Mouse (Mus musculus) midbrain, embryonic 14.5 days (tissue): ENCODE measurements at regions not wholly inside any gene's neighbourhood (a gene's known extent, or its start where the extent isn't known, plus 50 kb on each side); places are given as distances from the start of the nearest gene placed in this dataset.

ENCODE experiments used
- ATAC-seq: fragments of 200-750 bp; cut with Nextera tagmentation; 2 replicates; pipeline ENCODE4 v1.8.0; 2017; ENCODE audit warnings: moderate number of reproducible peaks, moderate library complexity; ENCODE audit not compliant: low FRiP score, low TSS enrichment
- DNase-seq: peaks from one replicate; pipeline ENCODE4 v3.0.0-alpha.2; 2015
- H3K27ac ChIP-seq: fragments of 300-500 bp; sonication (generic); replicated peaks from 2 replicates; pipeline ENCODE4 v1.5.1; 2014; ENCODE audit warnings: mild to moderate bottlenecking, low read depth, low read length, moderate library complexity
- H3K27me3 ChIP-seq: fragments of 300-500 bp; sonication (generic); 2 replicates; pipeline ENCODE4 v1.6.1; 2014; ENCODE audit warnings: low read length, control low read depth, mixed read lengths; ENCODE audit not compliant: control insufficient read depth, insufficient read depth
- H3K36me3 ChIP-seq: fragments of 300-500 bp; sonication (generic); 2 replicates; pipeline ENCODE4 v1.6.1; 2014; ENCODE audit warnings: low read length, control low read depth; ENCODE audit not compliant: control insufficient read depth, insufficient read depth
- H3K4me1 ChIP-seq: fragments of 300-500 bp; sonication (generic); 2 replicates; pipeline ENCODE4 v1.6.1; 2014; ENCODE audit warnings: mild to moderate bottlenecking, antibody characterized with exemption, low read length, control low read depth; ENCODE audit not compliant: control insufficient read depth, insufficient read depth
- H3K4me2 ChIP-seq: fragments of 300-500 bp; sonication (generic); 2 replicates; pipeline ENCODE4 v1.6.1; 2014; ENCODE audit warnings: mild to moderate bottlenecking, low read length, moderate library complexity
- H3K4me3 ChIP-seq: fragments of 300-500 bp; sonication (generic); replicated peaks from 2 replicates; pipeline ENCODE4 v1.5.1; 2014; ENCODE audit warnings: low read depth, low read length
- H3K9ac ChIP-seq: fragments of 300-500 bp; sonication (generic); replicated peaks from 2 replicates; pipeline ENCODE4 v1.6.1; 2014; ENCODE audit warnings: mild to moderate bottlenecking, low read length, moderate library complexity
- H3K9me3 ChIP-seq: fragments of 300-500 bp; sonication (generic); 2 replicates; pipeline ENCODE4 v1.6.1; 2016; ENCODE audit warnings: low read length, control low read depth, mixed read lengths; ENCODE audit not compliant: control insufficient read depth
- WGBS: fragments of 180-500 bp; shearing (Covaris S2); extraction: QIAGEN DNeasy Blood & Tissue Kit; methylation state at CpG from one replicate; pipeline ENCODE4 v1.1.7; 2014; 5-methylcytosine and 5-hydroxymethylcytosine counted together

DNA sequence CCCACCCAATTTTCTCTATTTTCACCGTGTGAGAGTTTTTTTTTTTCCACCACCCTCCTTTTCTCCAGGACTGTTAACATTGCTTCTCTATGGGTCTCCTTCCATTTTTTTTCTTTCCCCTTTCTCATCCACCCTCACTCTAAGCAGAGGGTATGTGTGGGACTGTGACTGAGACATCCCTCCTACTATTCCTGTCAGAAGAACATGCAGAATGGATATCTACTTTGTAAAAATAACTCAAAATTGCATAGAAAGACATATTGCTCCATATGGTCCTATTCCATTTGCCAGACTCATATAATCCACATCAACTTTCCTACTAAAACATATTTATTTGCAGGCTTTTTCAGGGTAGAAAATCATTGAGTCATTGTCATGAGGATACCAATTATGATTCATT, 135.3 kb upstream of the Pabpc4l start:
- DNase-seq (no peak), ATAC-seq (no peak)
- Histone ChIP-seq H3K9ac (no peak overlapping the region), H3K4me3 (no peak overlapping the region), H3K9me3 (no peaks in the 10 kb centered on the region), H3K27ac (no peak overlapping the region), H3K4me1 (no peaks in the 10 kb centered on the region), H3K4me2 (no peak overlapping the region), H3K27me3 (no peaks in the 10 kb centered on the region), H3K36me3 (no peaks in the 10 kb centered on the region)
- 88% methylated on average over 1 of the region's 1 CpGs for WGBS

DNA sequence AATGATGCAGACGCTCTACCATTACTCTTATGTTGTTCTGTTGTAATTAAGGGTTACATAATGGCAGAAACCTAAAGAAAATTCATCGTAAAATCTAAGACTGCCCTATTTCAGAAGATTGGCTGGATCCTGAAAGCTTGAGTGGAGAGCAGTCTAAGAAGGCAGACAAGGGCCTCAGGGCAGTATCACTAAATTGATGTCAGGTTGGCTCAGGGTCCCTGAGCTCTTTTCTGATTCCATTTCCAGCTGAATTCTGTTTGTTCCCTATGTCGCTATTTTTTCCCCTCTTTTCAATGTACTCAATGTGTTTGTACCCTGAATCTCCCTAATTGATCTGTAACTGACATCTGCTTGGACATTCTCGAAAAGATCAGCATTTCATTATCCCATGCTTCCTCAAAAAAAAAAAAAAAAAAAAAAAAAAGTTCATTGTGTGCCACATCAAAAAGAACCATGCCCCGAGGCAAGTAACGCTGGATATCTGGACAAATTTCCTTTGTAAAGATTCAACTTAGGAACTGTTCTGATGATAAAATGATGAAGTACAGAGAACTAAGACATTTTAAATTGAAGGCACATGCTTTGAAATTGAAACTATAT, 118.7 kb upstream of the Pabpc4l start:
- H3K9me3 ChIP-seq, result no peaks in the 10 kb centered on the region
- no peak overlapping the region for H3K9ac ChIP-seq
- no peak overlapping the region for H3K4me3 ChIP-seq
- peak; percentile 69; the same call in 1 of the 2 replicates for ATAC-seq
- 23% methylated on average over 6 of the region's 6 CpGs for WGBS
- H3K27ac ChIP-seq, result no peak overlapping the region
- no peaks in the 10 kb centered on the region for H3K36me3 ChIP-seq
- no peaks in the 10 kb centered on the region for H3K27me3 ChIP-seq
- H3K4me2 ChIP-seq, result no peak overlapping the region
- no peaks in the 10 kb centered on the region for H3K4me1 ChIP-seq
- peak; percentile 73 for DNase-seq

DNA sequence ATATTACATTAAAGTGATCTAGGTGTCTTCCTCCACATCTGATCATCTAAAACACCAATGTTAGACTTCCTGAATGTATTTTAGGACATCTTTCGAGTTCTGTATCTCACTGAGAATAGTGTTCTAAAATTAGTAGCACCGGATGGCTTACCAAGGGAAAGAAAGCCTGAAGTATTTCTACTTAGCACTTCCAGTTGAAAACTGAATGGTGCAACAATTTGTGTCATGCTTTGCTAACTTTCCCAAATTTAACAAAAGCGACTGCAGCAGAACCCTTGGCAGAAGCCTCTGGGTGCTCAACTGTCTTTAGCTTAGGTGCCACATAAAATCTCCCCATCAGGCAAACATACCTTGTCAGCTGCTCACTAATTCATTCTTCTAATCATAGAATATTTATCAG, 105.6 kb upstream of the Pabpc4l start:
- H3K27me3 ChIP-seq, result no peaks in the 10 kb centered on the region
- no peaks in the 10 kb centered on the region for H3K9me3 ChIP-seq
- H3K36me3 ChIP-seq, result no peaks in the 10 kb centered on the region
- H3K9ac ChIP-seq, result no peak overlapping the region
- WGBS, result 91% methylated on average over 3 of the region's 3 CpGs
- H3K27ac ChIP-seq, result no peak overlapping the region
- ATAC-seq (no peak), DNase-seq (no peak)
- no peaks in the 10 kb centered on the region for H3K4me1 ChIP-seq
- no peak overlapping the region for H3K4me3 ChIP-seq
- H3K4me2 ChIP-seq, result no peak overlapping the region

DNA sequence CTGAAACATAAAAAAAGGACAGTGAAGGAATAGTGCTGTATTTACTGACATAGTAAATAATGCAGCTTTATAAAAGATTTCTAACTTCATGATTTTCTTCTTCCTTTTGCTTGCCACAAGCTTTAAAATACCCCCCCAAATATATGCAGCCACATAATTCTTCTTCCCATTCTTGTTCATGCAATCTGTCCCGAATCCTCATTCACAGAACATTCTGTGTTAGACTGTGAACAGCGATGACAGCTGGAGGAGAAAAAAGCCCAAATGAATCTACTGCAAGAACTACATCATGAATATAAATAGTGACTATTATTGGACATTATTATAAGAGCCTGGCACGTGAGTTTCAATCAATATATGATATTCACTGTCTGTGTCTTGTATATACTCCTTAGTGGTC, 90.6 kb upstream of the Pabpc4l start:
- 81% methylated on average over 3 of the region's 3 CpGs for WGBS
- Histone ChIP-seq H3K4me2 (no peak overlapping the region), H3K9me3 (no peaks in the 10 kb centered on the region), H3K4me1 (no peaks in the 10 kb centered on the region), H3K9ac (no peak overlapping the region), H3K36me3 (no peaks in the 10 kb centered on the region), H3K27me3 (no peaks in the 10 kb centered on the region), H3K27ac (no peak overlapping the region), H3K4me3 (no peak overlapping the region)
- no peak for ATAC-seq
- DNase-seq, result no peak

GRCm38 (mm10) chr3:46511157-46511556, 63.1 kb upstream of the Pabpc4l start:
- ATAC-seq, result no peak
- WGBS, result 97% methylated on average over 1 of the region's 1 CpGs
- DNase-seq, result no peak

GRCm38 (mm10) chr3:46503713-46504112, 55.7 kb upstream of the Pabpc4l start:
- DNase-seq (no peak), ATAC-seq (no peak)
- Histone ChIP-seq H3K4me3 (no peak overlapping the region), H3K4me2 (no peak overlapping the region), H3K4me1 (no peaks in the 10 kb centered on the region), H3K36me3 (no peaks in the 10 kb centered on the region), H3K9ac (no peak overlapping the region), H3K27me3 (no peaks in the 10 kb centered on the region), H3K27ac (no peak overlapping the region), H3K9me3 (no peaks in the 10 kb centered on the region)
- WGBS, result 93% methylated on average over 3 of the region's 3 CpGs

More at GRCm38 (mm10) chr3:46511157-46511556, 63.1 kb upstream of the Pabpc4l start:
- no peaks in the 10 kb centered on the region for H3K27me3 ChIP-seq
- H3K4me3 ChIP-seq, result no peak overlapping the region
- H3K27ac ChIP-seq, result no peak overlapping the region
- H3K4me1 ChIP-seq, result no peaks in the 10 kb centered on the region
- H3K36me3 ChIP-seq, result no peaks in the 10 kb centered on the region
- H3K9ac ChIP-seq, result no peak overlapping the region
- H3K9me3 ChIP-seq, result no peaks in the 10 kb centered on the region
- H3K4me2 ChIP-seq, result no peak overlapping the region
